Mouse (Mus musculus) megakaryocyte, embryonic 14.5 days (primary cell): Measurements from ENCODE around the gene Efhd1.

Experiments used
- FLI1 ChIP-seq: IDR thresholded peaks from 2 replicates; pipeline ENCODE4 v1.6.1; 2012; ENCODE audit warnings: low read length, inconsistent platforms, mixed read lengths
- GATA1 ChIP-seq: IDR thresholded peaks from 3 replicates; pipeline ENCODE4 v1.6.1; 2012; ENCODE audit warnings: mixed read lengths, low read length, inconsistent platforms, borderline replicate concordance

DNA sequence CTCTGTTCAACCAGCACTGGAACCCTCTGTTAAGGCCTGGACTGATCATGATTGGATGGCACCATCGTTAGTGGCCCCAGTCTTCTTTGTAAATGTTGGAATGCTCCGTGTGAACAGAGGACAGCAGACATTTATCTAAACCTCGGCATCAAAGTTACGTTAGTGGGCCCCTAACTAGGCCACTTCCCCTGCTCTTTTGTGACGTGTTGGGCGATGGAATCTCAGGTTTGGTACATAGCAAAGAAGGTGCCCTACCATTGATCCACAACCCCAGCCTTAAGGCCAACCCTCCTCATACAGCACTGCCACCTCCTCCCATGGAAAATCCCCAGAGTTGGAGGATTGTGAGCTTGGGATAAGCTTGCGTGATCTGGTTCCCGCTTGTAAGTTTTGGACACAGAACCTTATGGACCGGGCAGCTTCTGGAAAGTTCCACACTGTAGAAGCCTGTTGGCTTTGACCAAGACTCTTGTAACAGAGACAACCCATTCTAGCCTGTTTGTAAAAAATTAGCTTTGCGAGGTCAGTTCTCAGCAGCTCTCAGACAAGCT lies 19.3 kb downstream of the Efhd1 start:
- TF ChIP-seq GATA1 (no peak), FLI1 (no peak)
